Mouse (Mus musculus): ENCODE results near the gene Tmcc3.
A peak's percentile ranks its signal among the peaks of the same experiment; 100 is the strongest.

Tmcc3 gene

GRCm38 (mm10) chr10:94415950-94416844, 104.4 kb downstream of the Tmcc3 start:
- DNase-seq (ENCODE audit: low spot score in 2 of 2) = no peak

GRCm38 (mm10) chr10:94417643-94418042, 105.9 kb downstream of the Tmcc3 start:
- no peak for DNase-seq (ENCODE audit: low spot score in 2 of 2)

GRCm38 (mm10) chr10:94426000-94426920, 114.5 kb downstream of the Tmcc3 start:
- peak in 1 of 2 experiments; percentile 20 for DNase-seq (ENCODE audit: low spot score in 2 of 2)

GRCm38 (mm10) chr10:94426921-94427270, 115.1 kb downstream of the Tmcc3 start:
- no peak for DNase-seq (ENCODE audit: low spot score in 2 of 2)

- DNase-seq (ENCODE audit: low spot score in 2 of 2) = no peak
These were observed 116.6 kb downstream of the Tmcc3 start for GRCm38 (mm10) chr10:94428186-94428942.

- DNase-seq (ENCODE audit: low spot score in 2 of 2) = no peak
These were observed 118.8 kb downstream of the Tmcc3 start for GRCm38 (mm10) chr10:94430566-94430965.

GRCm38 (mm10) chr10:94432933-94433332, 121.2 kb downstream of the Tmcc3 start:
- DNase-seq (ENCODE audit: low spot score in 2 of 2) = no peak

GRCm38 (mm10) chr10:94433901-94434300, 122.2 kb downstream of the Tmcc3 start:
- no peak for DNase-seq (ENCODE audit: low spot score in 2 of 2)

- DNase-seq (ENCODE audit: low spot score in 2 of 2) = no peak
These were observed 131.0 kb downstream of the Tmcc3 start for GRCm38 (mm10) chr10:94442725-94443124.

- no peak for DNase-seq (ENCODE audit: low spot score in 2 of 2)
These were observed 131.7 kb downstream of the Tmcc3 start for GRCm38 (mm10) chr10:94443453-94443852.

- no peak for DNase-seq (ENCODE audit: low spot score in 2 of 2)
These were observed 133.4 kb downstream of the Tmcc3 start for GRCm38 (mm10) chr10:94445192-94445591.

- no peak for DNase-seq (ENCODE audit: low spot score in 2 of 2)
These were observed 134.7 kb downstream of the Tmcc3 start for GRCm38 (mm10) chr10:94446379-94447008.

- peak; percentile 31 to 41 for DNase-seq (ENCODE audit: low spot score in 2 of 2)
These were observed 137.9 kb downstream of the Tmcc3 start for GRCm38 (mm10) chr10:94449676-94450075.

GRCm38 (mm10) chr10:94450781-94451180, 139.0 kb downstream of the Tmcc3 start:
- no peak for DNase-seq (ENCODE audit: low spot score in 2 of 2)

- no peak for DNase-seq (ENCODE audit: low spot score in 2 of 2)
These were observed 145.7 kb downstream of the Tmcc3 start for GRCm38 (mm10) chr10:94457454-94457853.

GRCm38 (mm10) chr10:94458690-94459089, 146.9 kb downstream of the Tmcc3 start:
- DNase-seq (ENCODE audit: low spot score in 2 of 2) = no peak

- no peak for DNase-seq (ENCODE audit: low spot score in 2 of 2)
These were observed 149.6 kb downstream of the Tmcc3 start for GRCm38 (mm10) chr10:94461378-94461777.

- no peak for DNase-seq (ENCODE audit: low spot score in 2 of 2)
These were observed 150.1 kb downstream of the Tmcc3 start for GRCm38 (mm10) chr10:94461871-94462270.

GRCm38 (mm10) chr10:94462386-94463064, 150.8 kb downstream of the Tmcc3 start:
- DNase-seq (ENCODE audit: low spot score in 2 of 2) = peak; percentile 38 to 66

- no peak for DNase-seq (ENCODE audit: low spot score in 2 of 2)
These were observed 151.7 kb downstream of the Tmcc3 start for GRCm38 (mm10) chr10:94463410-94463809.

- no peak for DNase-seq (ENCODE audit: low spot score in 2 of 2)
These were observed 153.9 kb downstream of the Tmcc3 start for GRCm38 (mm10) chr10:94465646-94466045.
